Mouse (Mus musculus) T-cell, adult 2 months (primary cell): ENCODE results near the gene Slc2a6.

Experiments used
- DNase-seq: peaks from one replicate; pipeline ENCODE4 v3.0.0; 2022; ENCODE audit warnings: low spot score

Slc2a6 gene

DNA sequence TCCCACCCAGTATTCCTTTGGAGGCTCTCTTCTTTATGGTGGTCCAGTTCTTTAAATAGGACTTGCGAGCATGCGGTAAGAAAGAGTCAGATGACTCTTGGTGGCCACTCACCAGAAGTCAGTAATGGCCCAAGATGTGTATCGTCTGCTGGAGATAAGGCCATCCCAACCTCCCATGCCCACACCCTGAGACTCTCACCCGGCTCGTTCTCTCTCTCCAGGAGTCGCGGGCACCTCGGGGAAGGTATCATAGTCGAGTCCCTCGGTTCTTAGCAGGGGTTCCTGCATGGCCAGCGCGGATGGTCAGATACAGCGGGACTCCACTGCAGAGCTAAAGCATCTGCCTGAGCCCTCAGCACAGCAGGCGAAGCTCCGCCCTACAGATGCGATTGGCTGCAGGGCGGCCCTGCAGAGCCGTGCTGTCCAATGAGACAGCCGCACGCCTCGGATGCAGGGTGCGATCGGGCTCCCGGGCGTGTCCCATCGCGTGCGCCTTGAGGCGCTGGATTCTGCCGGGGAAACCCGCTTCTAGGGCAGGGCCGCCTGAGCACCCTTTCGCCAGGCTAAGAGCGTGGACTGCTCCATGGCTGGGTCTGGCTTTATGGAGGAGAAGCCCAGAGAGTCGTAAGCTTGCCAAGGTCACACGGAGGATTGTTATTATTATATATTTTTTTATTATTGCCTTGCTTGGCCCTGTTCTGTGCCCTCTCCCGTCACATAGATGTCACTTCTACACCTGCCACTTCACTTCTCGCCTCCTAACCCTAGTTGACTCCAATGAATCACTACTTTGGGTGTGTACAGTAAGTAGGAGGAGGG is at the start of gene Slc2a6:
Slc2a6 (minus strand) TSS at position 381 of the 819 bp plus-strand sequence.
- DNase-seq: peak; percentile 83

DNA sequence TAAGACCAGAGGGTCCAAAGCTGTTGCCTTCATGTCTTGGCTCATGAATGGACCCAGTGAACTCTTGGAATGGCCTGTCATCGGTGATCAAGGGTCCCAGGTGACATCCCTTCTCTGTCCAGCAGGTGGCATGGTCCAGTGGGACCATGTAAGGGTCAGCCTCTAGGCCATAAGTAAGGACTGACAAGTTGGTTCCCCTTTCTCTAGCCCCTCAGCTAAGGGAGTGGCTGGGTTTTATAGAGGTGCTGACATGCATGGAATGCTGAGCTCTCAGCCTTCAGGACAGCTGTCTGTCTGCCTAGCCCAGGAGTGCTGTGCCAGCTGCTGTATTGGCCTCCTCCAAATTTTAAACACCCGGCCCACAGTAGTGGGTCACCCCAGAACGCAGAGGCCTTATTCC is 47.7 kb upstream of the Slc2a6 start:
- no peak for DNase-seq

DNA sequence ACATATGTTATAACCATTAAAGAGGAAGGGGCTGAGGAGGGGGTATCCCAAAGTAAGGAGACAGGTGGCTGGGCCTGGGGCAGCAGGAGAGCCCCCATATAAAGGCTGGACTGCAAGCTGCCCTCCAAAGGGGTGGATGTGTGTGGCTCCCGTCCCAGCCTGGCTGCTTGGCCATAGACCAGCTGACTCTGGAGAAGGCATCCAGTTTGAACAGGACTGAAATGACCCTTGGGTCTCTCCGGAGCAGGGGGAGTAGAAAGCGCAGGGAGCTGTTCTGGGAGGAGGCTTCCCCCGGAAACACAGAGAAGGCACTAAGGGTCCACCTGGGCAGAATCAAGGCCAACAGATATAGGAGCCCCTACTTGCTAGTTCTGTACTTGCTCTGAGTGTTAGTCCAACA is 47.0 kb upstream of the Slc2a6 start:
- DNase-seq: no peak

DNA sequence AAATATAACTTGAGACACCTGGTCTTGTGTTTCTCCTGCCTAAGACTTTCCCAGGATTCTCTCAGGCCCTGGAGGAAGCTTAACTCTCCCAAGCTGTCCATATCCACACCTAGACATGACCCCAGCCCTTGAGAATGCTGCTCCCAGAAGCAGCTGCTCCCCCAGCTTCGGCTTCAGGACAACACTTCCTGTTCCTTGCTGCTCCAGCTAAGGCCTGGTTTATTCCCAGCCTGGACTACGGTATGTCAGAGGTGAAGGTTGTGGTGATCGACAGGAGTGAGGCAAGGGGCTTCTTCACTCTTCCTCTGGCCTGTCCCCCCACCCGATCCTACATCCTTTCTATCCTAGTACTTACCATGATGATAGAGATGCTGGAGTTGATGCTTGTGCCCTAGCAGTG is 45.6 kb upstream of the Slc2a6 start:
- no peak for DNase-seq

DNA sequence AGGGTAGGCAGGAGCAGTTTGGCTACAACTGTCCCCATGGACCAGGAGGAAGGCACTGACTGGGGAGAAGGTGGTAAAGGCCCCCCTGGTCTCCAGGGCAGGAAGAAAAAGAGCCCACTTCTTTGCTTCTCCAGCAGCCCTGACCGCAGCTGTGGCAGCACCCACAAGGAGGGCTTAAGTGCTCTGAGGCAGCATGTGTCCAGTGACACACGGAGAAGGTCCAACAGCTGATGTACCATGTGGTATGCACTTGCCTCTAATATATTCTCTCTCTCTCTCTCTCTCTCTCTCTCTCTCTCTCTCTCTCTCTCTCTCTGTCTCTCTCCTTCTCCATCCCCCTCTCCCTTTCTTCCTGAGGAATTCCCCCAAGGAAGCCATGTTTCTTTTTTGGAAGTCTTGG is 44.2 kb upstream of the Slc2a6 start, which contains the start of gene Mymk:
Mymk (minus strand) TSS at position 202 of the 400 bp plus-strand sequence.
- DNase-seq: no peak

DNA sequence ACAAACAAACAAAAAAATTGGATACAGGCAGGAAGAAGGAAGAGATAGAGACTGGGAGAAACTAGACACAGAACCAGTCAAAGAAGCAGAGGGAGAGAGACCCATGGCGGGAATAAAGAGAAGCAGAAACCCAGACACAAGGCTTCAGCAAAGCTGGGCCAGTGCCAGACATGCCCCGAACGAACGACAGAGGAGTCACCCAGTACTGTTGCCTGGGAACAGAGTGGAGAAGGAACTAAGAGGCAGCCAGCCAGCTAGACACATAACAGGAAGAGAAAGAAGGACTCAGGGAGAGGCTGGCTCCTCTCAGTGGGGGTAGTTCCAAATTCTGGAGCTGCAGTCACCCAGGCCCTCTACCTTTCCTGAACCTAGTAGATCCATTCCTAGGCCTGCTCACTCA is 43.3 kb upstream of the Slc2a6 start:
- DNase-seq: no peak

DNA sequence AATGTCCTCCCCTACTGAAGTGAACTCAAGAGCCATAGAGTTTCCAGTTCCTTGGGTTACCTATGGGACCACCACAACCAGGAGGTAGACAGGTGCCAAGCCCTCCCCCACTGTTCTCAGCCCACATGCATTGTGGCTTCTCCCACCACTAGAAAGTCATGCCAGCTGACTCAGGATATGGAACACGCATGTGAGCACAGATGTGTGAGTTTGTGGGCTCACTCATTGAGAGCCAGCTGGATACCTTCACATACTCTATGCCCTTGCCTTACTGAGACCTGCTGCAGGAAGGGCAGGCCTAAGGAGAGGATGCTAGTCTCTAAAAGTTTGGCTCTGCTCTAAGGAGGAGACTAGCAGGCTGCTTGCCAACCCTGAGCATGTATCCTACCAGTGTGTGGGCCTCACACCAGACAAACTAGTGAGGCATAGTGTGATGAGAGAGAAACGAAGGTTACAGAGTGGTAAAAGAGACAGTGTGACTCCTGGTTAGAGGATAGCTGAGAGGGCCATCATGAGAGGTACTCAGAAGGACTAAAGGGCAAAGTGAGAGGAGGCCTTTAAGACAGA is 42.5 kb upstream of the Slc2a6 start:
- DNase-seq: no peak

DNA sequence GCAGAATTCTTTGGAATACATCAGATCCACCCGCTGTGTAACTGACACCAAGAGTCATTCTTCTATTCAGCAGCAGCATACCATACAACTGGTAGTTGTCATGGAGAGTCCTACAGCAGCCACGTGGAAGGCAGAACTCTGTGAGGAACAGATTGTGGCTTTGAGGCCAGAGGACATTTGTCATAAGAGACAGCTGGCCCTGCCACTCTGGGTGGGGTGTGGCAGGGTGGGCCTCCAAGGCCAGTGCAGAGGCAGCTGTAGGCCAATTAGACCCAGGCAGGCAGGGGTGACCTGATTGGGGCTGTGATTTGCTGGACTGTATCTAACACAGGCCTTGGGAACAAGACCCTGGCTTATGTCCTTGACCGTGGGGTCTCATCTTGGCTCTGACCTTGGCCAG is 41.8 kb upstream of the Slc2a6 start:
- no peak for DNase-seq

DNA sequence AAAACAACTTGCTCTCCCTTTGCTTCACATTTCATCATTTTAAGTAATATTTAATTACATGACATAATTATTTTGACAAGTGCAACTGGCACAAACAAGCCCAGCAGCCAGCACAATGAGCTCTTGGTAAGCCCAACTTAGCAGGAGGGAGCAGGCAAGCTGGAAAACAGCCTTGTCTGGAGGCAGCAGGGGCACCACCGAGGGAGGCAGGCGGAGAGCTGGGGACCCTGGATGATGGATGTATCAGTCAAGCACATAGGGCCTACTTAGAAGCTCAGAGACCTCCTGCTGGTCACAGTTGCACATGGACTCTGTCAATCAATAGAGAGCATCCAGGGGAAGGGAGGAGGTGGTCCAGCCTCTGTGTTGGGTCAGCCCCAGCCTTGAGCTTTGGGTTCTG is 40.2 kb upstream of the Slc2a6 start:
- DNase-seq: no peak

DNA sequence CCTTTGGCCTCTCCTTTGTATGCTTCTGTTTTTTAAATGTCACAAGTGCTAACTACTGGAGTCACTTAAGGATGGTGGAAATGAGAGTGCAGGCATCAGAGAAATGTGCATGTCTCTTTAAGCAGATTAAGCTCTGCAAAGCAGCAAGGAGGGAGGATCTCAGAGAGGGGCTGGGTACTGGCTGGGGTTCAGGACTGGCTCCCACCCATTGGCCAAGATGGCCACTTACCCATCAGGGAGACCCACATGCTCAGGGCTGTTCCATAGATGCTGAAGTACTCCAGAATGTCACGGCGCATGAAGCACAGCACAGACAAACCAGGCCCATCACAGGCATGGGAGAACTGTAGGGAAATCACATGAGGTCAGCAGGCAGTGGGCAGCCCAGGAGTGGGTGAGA is 39.3 kb upstream of the Slc2a6 start:
- DNase-seq: no peak

DNA sequence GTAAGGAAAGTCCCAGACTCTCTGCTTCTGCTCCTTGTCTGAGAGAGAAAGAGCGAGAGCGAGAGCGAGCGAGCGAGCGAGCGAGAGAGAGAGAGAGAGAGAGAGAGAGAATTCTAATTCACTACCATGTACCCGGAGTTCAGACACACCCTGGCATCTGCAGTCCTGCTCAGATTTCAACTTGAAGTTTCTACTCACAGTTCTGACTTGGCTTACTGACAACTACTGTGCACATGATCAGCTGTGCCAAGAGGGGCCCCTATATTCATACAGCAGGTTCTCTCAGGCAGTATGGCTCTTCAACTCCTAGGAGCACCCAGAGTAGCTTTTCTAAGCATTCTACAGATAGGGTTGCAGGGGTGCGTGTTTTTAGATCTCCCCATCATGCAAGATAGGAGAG is 31.4 kb upstream of the Slc2a6 start:
- DNase-seq: no peak

DNA sequence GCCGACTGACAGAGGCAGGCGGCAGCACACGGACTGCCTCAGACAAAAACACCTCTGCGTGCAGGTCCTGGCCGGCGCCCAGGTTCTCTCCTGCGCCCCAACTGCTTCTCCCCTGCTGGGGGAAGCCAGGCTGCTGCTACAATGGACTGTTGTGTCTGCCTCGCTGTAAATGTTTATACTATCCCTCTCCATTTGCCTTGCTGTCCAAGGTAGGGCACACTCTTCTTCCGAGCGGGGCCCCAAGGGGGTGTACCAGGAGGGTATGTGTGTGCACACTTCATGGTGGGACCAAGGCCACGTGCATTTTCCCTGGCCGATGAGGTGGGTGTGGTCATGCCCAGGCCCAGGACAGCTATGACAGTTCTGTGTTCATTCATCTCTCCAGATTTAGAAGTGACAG is 31.0 kb upstream of the Slc2a6 start:
- DNase-seq: no peak

DNA sequence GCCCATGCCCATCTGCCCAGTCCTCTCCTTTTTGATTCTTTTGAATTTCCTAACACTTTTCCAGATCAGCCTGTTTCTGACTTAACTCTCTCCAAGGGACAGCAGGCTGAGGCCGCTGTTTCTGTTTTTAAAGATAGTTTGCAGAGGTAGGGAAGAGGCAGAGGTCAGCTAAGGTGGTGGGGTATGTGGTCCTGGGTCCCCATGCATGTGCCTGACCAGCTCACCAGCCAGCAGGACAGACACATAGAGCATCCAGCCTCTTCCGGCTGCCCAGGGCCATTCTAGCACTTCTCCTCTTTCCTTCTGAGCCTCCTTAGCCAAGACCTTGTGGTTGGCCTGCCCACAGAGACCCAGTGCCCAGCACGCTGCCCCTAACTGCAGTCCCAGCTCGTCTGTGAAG is 30.5 kb upstream of the Slc2a6 start:
- no peak for DNase-seq

DNA sequence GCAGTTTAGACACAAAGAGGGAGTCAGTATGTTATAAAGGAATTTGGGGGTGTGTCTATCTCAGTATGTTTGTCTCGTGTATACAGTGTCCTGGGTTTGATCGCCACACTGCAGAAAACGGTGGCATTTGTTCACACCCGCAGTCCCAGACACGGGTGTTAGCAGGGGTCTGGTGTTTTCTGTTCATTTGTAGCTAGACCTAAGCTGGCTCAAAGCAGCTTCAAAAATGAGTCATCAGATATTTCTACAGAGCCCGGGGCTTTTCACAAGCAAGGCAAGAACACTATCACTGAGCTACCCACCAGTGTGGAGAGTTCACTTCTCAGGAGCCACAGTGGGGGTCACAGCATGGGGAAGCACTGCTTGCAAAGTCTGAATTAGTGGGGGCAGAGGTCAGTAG is 21.6 kb upstream of the Slc2a6 start:
- no peak for DNase-seq

DNA sequence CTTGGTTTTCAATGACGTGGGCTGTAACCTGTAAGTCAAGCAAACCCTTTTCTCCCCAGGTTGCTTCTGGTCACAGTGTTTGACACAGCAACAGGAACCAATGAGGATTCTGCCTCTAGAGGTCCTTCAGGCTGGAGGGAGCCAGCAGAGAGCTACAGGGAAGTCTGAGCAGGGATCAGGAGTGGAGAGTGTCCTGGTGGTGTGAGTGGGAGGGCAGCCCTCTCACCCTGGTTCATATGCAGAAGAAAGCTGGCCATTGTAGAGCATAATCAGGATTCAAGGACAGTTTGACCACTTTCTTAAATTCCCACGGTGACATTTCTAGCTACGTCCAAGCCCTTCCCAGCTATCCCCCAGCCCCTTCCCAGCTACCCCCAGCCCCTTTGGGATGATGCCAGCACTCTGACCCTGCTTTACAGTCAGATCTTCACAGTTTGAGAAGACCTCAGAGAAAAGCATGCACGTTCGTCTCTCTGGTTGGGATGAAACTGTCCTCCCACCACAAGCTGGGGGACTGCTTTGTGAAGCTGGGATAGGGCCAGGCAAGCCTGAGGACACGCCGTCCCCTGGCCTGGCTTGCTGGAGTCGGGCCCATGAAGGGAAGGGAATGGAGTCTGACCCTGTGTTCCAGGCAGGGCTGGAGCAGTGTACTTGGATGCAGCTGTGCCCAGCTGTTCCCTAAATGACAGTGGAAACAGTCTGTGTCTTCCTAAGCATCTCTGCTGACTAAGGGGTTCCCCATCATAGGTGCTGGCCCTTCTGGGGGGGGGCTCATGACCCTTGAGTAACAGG is 18.4 kb upstream of the Slc2a6 start:
- DNase-seq: no peak

DNA sequence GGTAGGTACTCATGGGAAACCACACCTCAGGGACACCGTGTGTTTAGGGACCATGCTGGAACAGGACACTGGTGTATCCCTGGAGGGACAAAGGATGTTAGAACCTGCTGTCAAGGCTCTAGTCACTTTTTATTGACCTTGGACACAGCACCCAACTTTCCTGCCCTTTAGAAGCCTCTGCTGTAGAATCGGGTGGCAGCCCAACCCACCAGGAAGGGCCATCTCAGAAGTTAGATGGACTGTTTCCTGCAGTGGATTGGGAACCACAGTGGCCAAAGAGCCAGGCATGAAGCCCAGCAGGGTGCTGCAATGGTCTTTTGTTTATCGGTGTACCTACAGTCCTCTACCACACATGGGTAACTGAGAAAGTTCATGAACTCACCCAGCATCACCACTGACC is 16.8 kb upstream of the Slc2a6 start:
- DNase-seq: no peak

DNA sequence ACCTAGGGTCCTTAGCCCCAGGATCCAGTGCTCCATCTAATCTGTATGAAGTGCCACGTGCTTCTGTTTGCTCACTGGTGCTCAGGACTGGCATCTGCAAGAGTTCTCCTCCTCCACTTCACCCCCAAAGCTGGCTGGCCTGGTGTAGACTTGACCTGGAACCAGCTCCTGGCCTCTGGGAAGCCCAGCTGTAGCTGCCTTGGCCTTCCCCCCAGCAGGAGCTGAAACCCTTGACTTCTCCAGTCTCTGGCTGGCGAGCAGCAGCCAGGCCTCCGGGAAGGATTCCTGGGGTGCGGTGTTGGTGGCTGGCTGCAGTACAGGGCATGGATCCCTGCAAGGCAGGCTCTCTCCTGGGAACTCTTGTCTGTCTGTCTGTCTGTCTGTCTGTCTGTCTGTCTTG is 16.4 kb upstream of the Slc2a6 start:
- DNase-seq: no peak

DNA sequence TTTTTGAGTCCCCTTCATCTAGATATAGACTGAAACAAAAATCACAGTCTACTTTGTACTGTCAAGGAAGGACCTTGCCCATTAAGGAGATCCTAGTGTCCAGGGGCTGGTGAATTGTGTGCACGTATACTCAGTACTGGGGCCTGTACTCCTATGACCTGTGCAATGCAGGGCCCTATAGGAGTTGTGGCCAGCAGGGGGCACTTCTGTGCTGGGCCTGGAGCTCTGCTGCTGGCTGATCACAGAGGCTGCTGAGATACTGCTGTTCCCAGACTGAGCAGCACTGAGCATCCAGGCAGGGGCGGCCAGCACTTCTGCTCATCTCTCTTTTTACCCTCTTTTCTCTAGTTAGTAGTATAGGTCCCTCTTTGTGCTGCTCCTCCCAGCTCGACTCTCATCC is 15.7 kb upstream of the Slc2a6 start:
- peak; percentile 56 for DNase-seq

DNA sequence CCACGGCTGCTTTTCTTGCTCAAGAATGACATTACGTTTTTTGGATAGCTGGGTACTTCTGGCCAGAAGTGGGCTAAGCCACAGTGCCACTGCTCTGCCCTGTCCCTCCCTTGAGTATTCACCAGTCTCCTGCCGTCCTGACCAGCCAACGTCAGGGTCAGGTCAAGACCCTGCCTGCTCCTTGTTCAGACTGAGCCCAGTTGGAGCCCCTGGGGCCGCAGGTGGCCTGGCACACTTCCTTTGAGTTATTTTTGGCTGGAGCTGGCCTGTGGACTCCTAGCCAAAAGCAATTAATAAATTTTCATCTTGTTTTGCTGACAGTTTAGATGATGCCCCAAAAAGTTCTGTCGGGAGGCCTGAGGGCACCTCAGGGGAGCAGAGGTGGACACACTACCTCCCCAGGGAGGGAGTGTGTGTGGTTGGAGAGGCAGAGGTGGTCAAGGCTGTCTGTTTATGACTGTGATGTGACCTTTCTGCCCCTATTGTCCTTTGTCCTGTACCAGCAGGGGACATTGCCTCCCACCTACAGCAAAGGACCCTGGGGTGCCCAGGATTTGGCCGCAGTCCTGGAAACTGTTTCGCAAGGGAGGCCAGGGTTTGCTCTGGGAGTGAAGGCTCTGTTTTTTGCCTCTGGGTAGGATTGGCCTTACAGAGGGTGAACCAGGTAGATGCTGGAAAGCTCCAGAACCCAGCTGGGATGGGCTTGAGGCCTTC is 14.5 kb upstream of the Slc2a6 start:
- DNase-seq: no peak

DNA sequence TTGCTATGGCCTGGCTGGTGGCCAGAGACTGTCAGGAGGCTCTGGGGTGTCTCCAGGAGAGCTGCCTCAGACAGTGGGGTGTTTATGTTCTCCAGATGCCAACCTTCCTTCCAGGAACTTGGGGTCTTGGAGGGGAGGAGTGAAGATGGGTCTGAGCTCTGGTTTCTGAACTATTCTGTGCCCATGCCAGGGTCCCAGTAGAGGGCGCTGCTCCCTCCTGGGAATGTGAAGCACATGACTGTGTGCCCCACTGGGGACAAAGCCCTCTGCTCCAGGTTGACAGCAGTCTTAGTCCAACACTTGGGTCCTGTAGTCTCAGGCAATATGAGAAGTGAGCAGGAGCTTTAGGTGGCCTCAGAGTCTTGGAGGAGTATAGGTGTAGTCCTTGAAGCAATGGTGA is 11.5 kb upstream of the Slc2a6 start:
- DNase-seq: no peak

DNA sequence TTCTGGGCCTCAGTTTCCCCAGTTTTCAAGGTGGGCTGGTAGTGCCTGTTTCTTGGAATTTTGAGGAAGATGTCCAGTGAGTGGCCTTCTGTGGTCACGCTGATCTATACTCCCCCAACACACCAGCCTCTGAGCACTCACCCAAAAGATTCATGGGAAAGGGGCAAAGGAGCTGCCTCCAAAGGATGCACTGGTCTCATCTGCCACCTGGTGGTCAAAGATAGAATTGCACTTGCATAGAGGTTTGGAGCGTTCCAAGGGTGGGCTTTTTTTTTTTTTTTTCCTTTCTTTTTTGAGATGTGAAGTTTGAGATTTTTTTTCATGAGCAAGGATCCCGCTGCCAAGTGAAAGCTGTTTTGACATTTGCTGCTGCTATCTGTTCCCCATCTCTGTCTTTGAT is 10.8 kb upstream of the Slc2a6 start:
- DNase-seq: peak; percentile 58

DNA sequence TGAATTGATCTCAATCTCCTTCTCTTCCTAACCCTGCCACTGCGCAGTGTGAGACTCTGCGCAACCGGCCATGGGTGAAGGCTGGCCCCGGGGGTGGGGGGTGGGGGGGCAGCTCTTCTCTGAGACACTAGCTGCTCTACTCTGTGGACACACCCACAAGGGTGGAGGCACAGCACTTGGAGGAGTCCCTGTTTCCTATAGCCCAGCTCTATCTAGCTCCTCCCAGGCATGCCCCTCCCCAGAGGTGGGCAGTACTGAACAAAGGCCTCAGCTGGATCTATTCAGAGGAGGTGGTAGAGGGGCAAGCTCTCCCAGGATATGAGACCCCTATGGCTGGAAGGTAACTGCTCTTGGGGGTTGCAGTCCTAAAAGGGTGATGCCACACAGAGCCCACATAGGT is 9.2 kb upstream of the Slc2a6 start:
- DNase-seq: no peak

DNA sequence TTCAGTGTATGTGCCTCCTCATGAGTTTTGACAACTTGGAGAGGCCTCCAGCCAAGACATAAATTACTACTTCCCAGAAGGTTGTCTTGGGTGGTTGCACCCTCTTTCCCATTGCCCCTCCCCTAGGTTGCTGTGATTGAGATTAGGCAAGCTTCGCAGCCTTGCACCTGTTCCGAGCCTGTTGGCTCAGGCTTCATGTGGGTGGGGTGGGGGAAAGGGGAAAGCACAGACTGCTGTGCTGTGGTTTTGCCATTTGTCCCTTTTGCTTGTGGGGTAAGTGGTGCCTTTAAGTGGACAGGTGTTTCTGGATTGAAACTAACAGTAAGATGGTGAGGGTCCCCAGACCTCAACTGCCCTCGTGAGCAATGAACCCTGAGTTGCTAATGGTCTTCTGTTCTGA is 8.2 kb upstream of the Slc2a6 start:
- no peak for DNase-seq
